Mouse (Mus musculus): ENCODE measurements at regions not wholly inside any gene's neighbourhood (a gene's known extent, or its start where the extent isn't known, plus 50 kb on each side); places are given as distances from the start of the nearest gene placed in this dataset.

DNA sequence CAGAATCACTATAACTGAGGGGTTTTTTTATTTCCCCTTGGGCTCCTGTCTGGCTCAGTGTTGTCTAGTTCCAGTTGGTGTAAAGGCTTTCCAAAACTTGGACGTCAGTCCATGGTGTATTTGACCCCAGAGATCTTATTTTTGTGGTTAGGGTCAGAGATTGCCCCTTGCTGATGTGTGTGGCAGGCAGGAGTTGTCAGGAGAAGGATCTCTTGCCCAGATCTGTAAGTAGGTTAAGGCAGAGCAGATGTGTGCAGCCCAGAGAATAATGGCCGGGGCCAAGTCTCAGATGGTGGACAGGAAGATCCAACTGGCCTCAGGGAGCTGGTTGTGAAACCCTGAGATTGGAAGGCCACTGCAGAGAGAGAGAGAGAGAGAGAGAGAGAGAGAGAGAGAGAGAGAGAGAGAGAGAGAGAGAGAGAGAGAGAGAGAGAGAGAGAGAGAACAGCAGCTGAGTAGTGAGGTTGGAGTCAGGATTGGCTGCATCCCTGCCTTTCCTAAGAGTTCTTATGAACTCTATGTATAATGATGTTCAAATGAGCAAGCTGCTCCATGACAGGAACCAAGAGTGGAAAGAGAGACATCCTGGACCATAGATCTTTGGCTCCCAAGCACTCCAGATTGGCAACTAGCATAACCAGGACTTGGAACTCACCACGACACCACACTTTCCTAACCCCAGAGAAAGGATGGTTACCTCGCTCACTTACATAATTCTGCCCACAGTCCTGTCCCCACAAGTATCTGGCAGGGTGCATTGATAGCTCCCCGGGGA lies 479.9 kb downstream of the Gm826 start:
- Histone ChIP-seq H3K9ac (replicated peaks) (no peak overlapping the region), H3K27ac (no peak overlapping the region), H3K4me1 (replicated peaks) (no peaks in the 10 kb centered on the region), H3K36me3 (no peaks in the 10 kb centered on the region), H3K27me3 (no peaks in the 10 kb centered on the region), H3K4me3 (replicated peaks) (no peak overlapping the region), H3K4me2 (replicated peaks) (no peak overlapping the region), H3K9me3 (no peaks in the 10 kb centered on the region)
- no peak for ATAC-seq
- WGBS: 91% methylated on average over 5 of the region's 5 CpGs

GRCm38 (mm10) chr2:159852959-159853358 lies 481.0 kb downstream of the Gm826 start:
- Histone ChIP-seq H3K4me3 (replicated peaks) (no peak overlapping the region), H3K36me3 (no peaks in the 10 kb centered on the region), H3K9ac (replicated peaks) (no peak overlapping the region), H3K4me1 (replicated peaks) (no peaks in the 10 kb centered on the region), H3K27me3 (no peaks in the 10 kb centered on the region), H3K27ac (no peak overlapping the region), H3K4me2 (replicated peaks) (no peak overlapping the region), H3K9me3 (no peaks in the 10 kb centered on the region)
- no peak for ATAC-seq
- 89% methylated on average over 4 of the region's 4 CpGs for WGBS

DNA sequence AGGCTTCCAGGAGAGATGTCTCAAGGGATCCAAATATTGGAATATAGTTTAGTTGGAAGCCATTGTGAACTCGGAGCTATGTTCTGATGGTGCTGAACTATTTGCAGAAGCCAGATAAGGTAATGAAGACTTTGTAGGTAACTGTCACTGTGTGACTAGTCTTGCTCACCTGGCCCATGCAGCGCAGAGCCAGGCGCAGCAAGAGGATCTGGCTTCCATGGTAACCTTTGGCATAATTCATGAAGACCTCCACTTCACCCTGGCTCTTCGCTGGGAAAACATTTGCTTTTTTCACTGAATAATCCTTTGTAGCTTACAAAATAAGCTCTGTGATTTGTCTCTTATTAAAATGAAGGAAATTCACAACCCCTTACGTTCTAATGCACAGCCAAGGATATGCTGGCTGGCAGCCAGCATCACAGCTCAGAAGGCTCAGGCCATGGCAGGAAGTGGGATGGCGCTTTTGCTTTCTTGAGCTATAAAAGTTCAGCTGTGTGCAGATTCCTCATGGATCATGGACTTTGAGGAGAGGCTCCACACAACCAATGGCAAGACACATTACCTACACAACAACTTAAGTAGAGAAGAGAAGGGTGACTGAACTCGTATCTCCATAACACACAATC lies 501.4 kb downstream of the Gm826 start:
- Histone ChIP-seq H3K36me3 (no peaks in the 10 kb centered on the region), H3K27ac (no peak overlapping the region), H3K4me3 (replicated peaks) (no peak overlapping the region), H3K4me1 (replicated peaks) (no peaks in the 10 kb centered on the region; the same call in 1 of the 2 replicates), H3K9me3 (0 out of 2 replicates have a peak, but pooled peaks cover 3% of the 10 kb centered on the region), H3K27me3 (no peaks in the 10 kb centered on the region), H3K9ac (replicated peaks) (no peak overlapping the region), H3K4me2 (replicated peaks) (no peak overlapping the region)
- no peak for ATAC-seq
- 81% methylated on average over 7 of the region's 7 CpGs for WGBS

DNA sequence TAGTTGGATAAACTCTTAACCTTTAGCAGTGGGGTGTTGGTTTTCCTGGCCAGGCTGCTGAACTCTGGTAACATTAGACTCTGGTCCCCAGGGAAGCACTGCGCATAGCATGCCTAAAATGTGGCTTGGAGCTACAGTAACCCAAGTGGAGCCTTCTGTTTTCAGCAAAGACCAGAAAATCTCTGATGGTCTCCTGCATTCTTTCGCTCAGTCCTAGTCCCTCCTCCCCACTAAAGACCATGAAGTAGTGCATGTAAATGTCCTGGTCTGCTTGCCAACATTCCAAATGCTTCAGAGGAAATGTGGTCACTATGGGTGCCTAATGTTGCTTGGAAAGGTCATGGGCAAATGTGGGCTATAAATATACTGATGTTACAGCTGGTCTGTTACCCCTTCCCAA lies 507.5 kb downstream of the Gm826 start:
- Histone ChIP-seq H3K27me3 (no peaks in the 10 kb centered on the region), H3K9ac (replicated peaks) (no peak overlapping the region), H3K4me1 (replicated peaks) (no peaks in the 10 kb centered on the region), H3K9me3 (0 out of 2 replicates have a peak, but pooled peaks cover 3% of the 10 kb centered on the region), H3K27ac (no peak overlapping the region), H3K4me2 (replicated peaks) (no peak overlapping the region), H3K36me3 (no peaks in the 10 kb centered on the region), H3K4me3 (replicated peaks) (no peak overlapping the region)
- 88% methylated on average over 2 of the region's 2 CpGs for WGBS
- ATAC-seq: no peak

- no peaks in the 10 kb centered on the region for H3K9me3 ChIP-seq
- no peaks in the 10 kb centered on the region for H3K4me1 ChIP-seq (replicated peaks)
- no peak for ATAC-seq
- no peaks in the 10 kb centered on the region for H3K27me3 ChIP-seq
- no peak overlapping the region for H3K27ac ChIP-seq
- 85% methylated on average over 2 of the region's 2 CpGs for WGBS
- no peak overlapping the region for H3K4me3 ChIP-seq (replicated peaks)
- H3K36me3 ChIP-seq: no peaks in the 10 kb centered on the region
- no peak overlapping the region for H3K4me2 ChIP-seq (replicated peaks)
- no peak overlapping the region for H3K9ac ChIP-seq (replicated peaks)
These were observed 515.4 kb downstream of the Gm826 start for GRCm38 (mm10) chr2:159818556-159818955.

DNA sequence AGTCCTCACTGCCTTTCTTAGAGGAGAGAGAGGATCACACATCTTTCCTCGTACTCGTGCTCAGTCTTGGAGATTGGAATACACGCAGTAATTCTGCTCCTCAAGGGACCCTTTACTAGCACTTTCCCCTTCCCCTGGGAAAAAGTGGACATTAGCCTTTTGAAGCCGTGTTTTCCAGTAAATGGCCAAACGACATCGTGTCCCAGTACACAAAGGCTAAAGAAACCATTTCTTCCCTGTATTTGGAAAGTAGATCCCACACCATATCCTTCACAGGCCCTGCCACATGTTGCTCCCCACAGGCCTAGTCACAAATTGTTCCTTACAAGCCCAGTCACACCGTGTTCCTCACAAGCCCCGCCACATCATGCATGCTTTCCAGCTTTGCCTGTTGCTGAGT lies 517.6 kb downstream of the Gm826 start:
- Histone ChIP-seq H3K27ac (no peak overlapping the region), H3K4me3 (replicated peaks) (no peak overlapping the region), H3K4me1 (replicated peaks) (no peaks in the 10 kb centered on the region), H3K27me3 (no peaks in the 10 kb centered on the region), H3K36me3 (no peaks in the 10 kb centered on the region), H3K4me2 (replicated peaks) (no peak overlapping the region), H3K9me3 (no peaks in the 10 kb centered on the region), H3K9ac (replicated peaks) (no peak overlapping the region)
- WGBS: 93% methylated on average over 8 of the region's 8 CpGs
- no peak for ATAC-seq
